ENCODE assay signal across 8 mouse cellular contexts in genomic region chr12:17852138-17852537, GRCm38 (mm10).
DNase-seq lines count a peak whose midpoint lies in the region; ATAC-seq and TF ChIP-seq lines count a peak whose summit lies in the region.
"Not testable (repeated sequence)": the region's sequence is repeated elsewhere in the genome, so short reads cannot be mapped to it uniquely, and the experiment has no call there.

No protein-coding gene starts in this region.

- H3K9ac ChIP-seq in MEL (ENCODE audit: control insufficient read depth, low read depth, low read length, poor library complexity, severe bottlenecking); forebrain, embryonic 14.5 days (ENCODE audit: low read length): not testable (repeated sequence)

- TF ChIP-seq EP300 in MEL (IDR thresholded peaks at IDR 0.05; ENCODE audit: low read depth in 1 of 2, low read length in 2 of 2), result not testable (repeated sequence)

- DNase-seq in MEL (ENCODE audit: low read depth, low spot score), result peak; percentile 16
- peak; percentile 7 for DNase-seq in c-Kit-positive CD71-negative TER-119-negative erythroid progenitor cells, embryonic 14.5 days (ENCODE audit: low read depth)
- DNase-seq in forebrain, embryonic 14.5 days (ENCODE audit: low spot score), result peak; percentile 18
- peak; percentile 4 for DNase-seq in hindbrain, embryonic 10.5 days (ENCODE audit: low spot score)
- DNase-seq in layer of hippocampus, adult 9-10 months (ENCODE audit: low spot score), result peak; percentile 45
- peak; percentile 33 to 46 for DNase-seq in lung, adult 18-20 months
- peak; percentile 21 for DNase-seq in retina, postnatal 7 days (ENCODE audit: low read depth, low spot score)
- peak; percentile 54 for DNase-seq in urinary bladder, postnatal 14 days (ENCODE audit: low spot score)

- not testable (repeated sequence) for ATAC-seq in forebrain, embryonic 14.5 days

- not testable (repeated sequence) for H3K4me3 ChIP-seq in MEL (ENCODE audit: control insufficient read depth in 1 of 2, insufficient read depth in 1 of 2, low read depth in 2 of 2, low read length in 2 of 2); forebrain, embryonic 14.5 days (ENCODE audit: low read depth, low read length); hindbrain, embryonic 10.5 days

- TF ChIP-seq CTCF in MEL (IDR thresholded peaks at IDR 0.05 in 2 of 3, conservative IDR thresholded peaks at IDR 0.05 in 1 of 3; ENCODE audit: control insufficient read depth in 1 of 3, insufficient read depth in 1 of 3, low read depth in 2 of 3, low read length in 3 of 3, poor library complexity in 1 of 3, severe bottlenecking in 1 of 3), result peak; percentile 40 to 46 (median 45)

- not testable (repeated sequence) for TF ChIP-seq POLR2A in MEL (IDR thresholded peaks at IDR 0.05; ENCODE audit: control insufficient read depth in 1 of 2, insufficient read depth in 1 of 2, low read depth in 1 of 2, low read length in 2 of 2, poor library complexity in 1 of 2)

- H3K36me3 ChIP-seq in MEL (ENCODE audit: control insufficient read depth in 1 of 2, insufficient read depth in 2 of 2, low read length in 2 of 2); forebrain, embryonic 14.5 days (ENCODE audit: control insufficient read depth, insufficient read depth, low read length); hindbrain, embryonic 10.5 days: not testable (repeated sequence)

- H3K4me1 ChIP-seq in MEL (ENCODE audit: control insufficient read depth in 1 of 2, insufficient read depth in 2 of 2, low read length in 2 of 2); forebrain, embryonic 14.5 days (ENCODE audit: control insufficient read depth, insufficient read depth, low read length); hindbrain, embryonic 10.5 days (replicated peaks): not testable (repeated sequence)

- H3K27me3 ChIP-seq in MEL (ENCODE audit: control insufficient read depth in 1 of 2, insufficient read depth in 2 of 2, low read length in 2 of 2); forebrain, embryonic 14.5 days (replicated peaks; ENCODE audit: control insufficient read depth, insufficient read depth, low read length); hindbrain, embryonic 10.5 days (ENCODE audit: insufficient read depth, poor library complexity, severe bottlenecking): not testable (repeated sequence)

- peak; percentile 43 for TF ChIP-seq RAD21 in MEL (IDR thresholded peaks at IDR 0.05; ENCODE audit: low read depth, low read length)

- not testable (repeated sequence) for H3K4me2 ChIP-seq in forebrain, embryonic 14.5 days (ENCODE audit: low read length)

- H3K27ac ChIP-seq in MEL (ENCODE audit: control insufficient read depth, low read depth, low read length); forebrain, embryonic 14.5 days (ENCODE audit: low read depth, low read length); hindbrain, embryonic 10.5 days: not testable (repeated sequence)

- H3K79me2 ChIP-seq in MEL (ENCODE audit: control insufficient read depth, insufficient read depth, low read length, poor library complexity), result not testable (repeated sequence)

- not testable (repeated sequence) for H3K9me3 ChIP-seq in MEL (replicated peaks; ENCODE audit: insufficient read depth, low read length); forebrain, embryonic 14.5 days (replicated peaks; ENCODE audit: control insufficient read depth, low read length)
- H3K9me3 ChIP-seq in hindbrain, embryonic 10.5 days, result peaks cover 41% of the 10 kb centered on the region

- 62% methylated on average over 3 of the region's 3 CpGs for WGBS in forebrain, embryonic 14.5 days
- WGBS in hindbrain, embryonic 10.5 days, result 64% methylated on average over 3 of the region's 3 CpGs

TF ChIP-seq in MEL, 35 proteins besides CTCF, POLR2A, EP300 and RAD21:
- TF ChIP-seq SMC3 (IDR thresholded peaks at IDR 0.05; ENCODE audit: low read depth, low read length), result peak; percentile 26; the same call in 1 of the 2 replicates

Comparison
In these comparisons a context has a peak if more than half of its experiments do, and no peak if none do; other contexts are left out.
1. DNase-seq: peak in every context shown above with its lines; median percentile 54 in urinary bladder, postnatal 14 days; 45 in layer of hippocampus, adult 9-10 months; 40 in lung, adult 18-20 months; 21 in retina, postnatal 7 days; 18 in forebrain, embryonic 14.5 days; 16 in MEL; 7 in c-Kit-positive CD71-negative TER-119-negative erythroid progenitor cells, embryonic 14.5 days; 4 in hindbrain, embryonic 10.5 days.